Mouse (Mus musculus): ENCODE results near the gene Ttc9b.

DNA sequence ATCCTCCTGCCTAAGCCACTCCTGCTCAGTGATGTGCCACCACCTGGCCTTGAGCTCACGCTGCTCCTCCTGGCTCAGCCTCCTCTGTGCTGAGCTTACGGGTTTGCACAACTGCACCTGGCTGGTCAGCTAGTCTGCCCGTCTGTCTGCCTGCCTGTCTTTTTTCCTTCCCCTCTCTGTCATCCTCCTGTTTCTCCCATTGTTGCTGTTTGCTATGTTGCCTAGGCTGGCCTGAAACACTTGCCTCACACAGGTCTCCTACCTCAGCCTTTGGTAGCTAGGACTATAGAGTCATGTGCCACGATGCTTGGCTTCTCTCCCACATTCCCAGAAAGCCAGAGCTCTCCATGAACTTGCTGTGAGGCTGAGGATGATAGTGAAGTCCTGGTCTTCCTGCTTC, 40.8 kb upstream of the Ttc9b start:
- TF ChIP-seq POLR2A (IDR thresholded peaks at IDR 0.05; ENCODE audit: insufficient read depth, low read length), result no peak
- no peak for TF ChIP-seq CTCF (IDR thresholded peaks at IDR 0.05; ENCODE audit: low read depth, low read length)
- no peak for TF ChIP-seq EP300 (IDR thresholded peaks at IDR 0.05; ENCODE audit: insufficient read depth, low read depth, low read length)
